Mouse (Mus musculus) c-Kit-positive CD71-positive TER-119-positive erythroid progenitor cells, embryonic 14.5 days (primary cell): ENCODE results near the gene Adamts13.

Source experiments
- DNase-seq: peaks from one replicate; pipeline ENCODE4 v3.0.0-alpha.2; 2013; ENCODE audit warnings: low spot score

The Adamts13 gene

DNA sequence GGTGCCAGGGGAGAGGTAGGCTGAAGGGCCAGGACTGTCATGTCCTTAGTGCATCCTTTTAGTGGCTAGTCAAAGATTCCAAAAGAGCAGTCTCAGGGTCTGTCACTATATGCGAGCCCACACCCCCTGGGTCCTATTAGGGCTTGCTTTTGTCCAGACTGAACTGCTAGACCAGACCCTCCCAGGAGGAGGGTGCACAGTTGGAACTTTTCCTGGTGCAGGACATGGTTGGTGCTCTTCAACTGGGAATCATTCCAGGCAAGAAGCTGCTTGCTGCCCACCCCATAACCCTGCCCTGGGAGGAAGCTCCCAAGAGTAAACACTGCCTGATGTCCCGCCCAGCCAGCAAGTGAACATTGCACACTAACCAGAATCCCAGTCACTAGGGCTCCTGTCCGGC, at the start of gene Adamts13:
Gene Adamts13 (plus strand): TSS at position 301 of the 400 bp plus-strand sequence.
- DNase-seq = no peak

DNA sequence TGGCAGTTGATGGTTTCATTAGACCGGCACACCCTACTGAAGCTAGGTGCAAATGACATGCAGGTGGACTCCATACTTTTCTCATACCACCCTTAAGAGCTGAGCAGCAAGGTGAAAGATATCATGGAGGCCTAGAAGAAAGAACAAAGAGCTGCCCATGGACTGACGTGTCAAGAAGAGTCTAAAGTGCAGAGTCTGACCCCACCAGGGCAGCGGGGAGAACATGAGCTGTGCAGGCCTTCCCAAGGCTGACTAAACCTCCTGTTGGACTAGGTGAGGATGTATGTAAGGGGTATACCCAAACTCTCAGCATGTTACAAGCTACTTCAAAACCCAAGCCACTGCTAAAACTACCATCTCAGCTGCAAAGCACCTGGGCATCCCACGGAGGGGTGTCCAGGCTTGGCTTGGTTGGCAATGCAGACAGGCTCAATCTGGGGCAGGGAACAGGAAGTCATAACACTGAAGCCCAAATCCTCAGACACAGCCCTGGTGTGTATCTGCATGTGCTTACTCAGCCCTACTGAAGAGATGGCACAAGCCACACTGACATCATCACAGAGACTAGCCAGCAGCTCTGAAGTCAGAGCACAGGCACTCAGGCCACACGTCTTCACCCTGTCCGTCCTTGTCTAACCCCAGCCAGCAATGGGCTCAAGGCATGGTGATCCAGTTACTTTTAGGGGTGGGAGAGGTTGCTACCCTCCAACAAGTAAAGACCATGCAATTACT, 45.3 kb upstream of the Adamts13 start:
- no peak for DNase-seq

- peak; percentile 81 for DNase-seq
Observed at GRCm38 (mm10) chr2:26930390-26930789, 42.8 kb upstream of the Adamts13 start.

DNA sequence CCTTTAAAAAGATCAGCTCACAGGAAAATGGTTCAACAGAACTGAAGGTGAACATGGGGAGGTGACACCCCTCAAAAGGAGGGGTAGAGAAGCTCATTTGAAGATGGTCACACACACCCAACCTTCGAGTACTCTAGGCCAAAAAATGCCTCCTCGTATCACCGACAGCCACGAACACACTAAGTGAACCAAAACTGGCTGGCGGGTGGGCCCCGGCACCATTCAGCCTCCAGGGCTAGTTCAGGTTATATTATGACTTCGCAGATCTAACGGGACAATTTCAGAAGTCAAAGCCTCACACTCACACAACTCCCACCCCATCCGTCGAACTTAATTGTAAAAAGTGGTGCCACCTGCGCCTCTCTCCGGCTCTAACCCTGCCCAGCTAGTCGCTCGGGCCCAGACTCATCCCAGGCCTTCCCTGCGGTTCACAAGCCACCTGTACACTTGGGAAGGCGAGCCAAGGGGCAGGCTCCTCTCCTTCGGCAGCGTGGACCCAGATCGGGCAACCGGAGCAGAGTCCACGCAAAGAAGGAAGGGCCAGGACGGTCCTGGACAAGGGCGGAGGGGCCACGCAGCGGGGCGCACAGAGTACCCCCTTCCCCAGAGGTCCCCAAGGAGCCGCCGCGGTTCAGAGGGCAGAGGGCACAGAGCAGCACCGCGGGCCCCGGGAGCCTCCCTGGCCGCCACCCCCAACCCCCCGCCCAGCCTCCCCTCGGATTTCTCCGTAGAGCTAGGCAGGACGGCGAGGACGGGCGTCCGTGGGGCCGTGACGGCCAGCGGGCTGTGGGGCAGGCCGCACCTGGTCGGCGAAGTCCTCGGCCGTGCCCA, 40.5 kb upstream of the Adamts13 start:
- DNase-seq = no peak

DNA sequence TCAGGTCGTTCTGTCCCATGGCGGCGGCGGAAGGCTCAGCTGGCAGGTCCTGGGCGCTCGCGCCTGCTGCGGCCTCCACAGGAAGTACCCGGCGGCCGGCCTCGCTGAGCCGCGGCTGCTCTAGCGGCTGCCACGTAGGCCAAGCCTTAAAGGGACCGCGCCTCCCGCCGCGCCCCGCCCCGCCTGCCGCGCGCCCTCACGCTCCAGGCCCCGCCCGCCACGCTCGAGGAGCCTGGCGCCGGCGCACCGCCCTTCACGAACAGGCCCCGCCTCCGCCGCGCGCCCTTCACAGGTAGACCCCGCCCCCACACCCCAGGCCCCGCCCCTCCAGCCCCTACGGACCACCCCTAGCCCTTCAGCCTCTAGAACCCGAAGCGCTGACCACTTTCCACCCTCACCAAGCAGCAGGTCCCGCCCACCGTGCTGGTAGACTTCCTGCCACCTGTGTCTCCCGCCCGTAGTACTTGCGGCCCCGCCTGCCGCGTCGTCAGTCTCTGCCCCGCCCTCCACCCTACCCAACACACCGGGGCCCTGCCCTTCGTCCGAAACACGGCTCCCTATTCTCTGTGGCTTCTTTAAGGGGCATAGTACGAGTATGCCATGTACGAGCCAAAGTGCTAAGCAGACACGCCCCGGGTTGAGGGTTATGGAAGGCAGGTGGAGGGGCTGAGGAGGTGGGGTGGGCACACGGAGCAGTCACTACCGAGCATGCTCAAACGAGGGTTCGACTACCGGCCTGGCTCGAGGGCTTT, 39.7 kb upstream of the Adamts13 start, which contains the start of the genes Surf4 and Stkld1:
Gene Surf4 (minus strand): TSS at position 625 of the 752 bp plus-strand sequence.
Gene Stkld1 (plus strand): TSS at position 744 of the 752 bp plus-strand sequence.
- peak; percentile 91 for DNase-seq

DNA sequence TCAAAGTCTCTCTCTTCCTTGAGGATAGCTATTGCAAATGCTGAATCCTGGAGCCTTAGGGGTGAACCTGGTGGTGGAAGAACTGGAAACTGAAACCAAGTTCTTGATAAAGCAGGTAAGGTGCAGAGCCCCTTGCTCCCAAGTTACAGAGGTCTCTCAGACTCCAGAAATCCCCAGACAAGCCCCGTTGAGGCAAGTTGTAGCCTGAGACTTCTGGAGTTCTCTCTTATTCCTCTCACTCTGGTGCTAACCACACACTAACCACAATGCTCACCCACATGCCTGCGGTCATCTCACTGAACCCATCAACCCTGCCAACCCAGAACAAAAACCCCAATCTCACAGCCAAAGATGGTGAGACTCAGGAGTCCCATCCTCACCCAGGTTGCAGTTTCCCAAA, 37.9 kb upstream of the Adamts13 start:
- no peak for DNase-seq

DNA sequence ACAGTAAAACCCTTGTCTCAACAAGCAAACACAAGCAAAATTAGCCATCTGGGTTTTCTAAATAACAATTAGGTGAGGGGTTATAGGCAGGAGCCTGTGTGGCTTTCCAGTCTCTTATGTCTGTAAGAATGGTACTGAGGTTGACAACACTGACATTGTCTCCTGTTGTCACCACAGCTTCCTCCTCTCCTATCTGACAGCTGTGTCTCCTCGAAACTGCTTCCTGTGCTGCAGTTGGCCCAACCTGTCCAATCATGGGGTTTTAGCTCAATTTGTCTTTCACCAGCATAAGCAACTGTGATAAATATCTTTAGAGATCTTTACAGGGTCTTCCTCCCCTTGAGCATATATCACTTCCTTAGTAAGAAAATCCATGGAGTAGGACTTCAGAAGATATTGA, 36.8 kb upstream of the Adamts13 start:
- no peak for DNase-seq

DNA sequence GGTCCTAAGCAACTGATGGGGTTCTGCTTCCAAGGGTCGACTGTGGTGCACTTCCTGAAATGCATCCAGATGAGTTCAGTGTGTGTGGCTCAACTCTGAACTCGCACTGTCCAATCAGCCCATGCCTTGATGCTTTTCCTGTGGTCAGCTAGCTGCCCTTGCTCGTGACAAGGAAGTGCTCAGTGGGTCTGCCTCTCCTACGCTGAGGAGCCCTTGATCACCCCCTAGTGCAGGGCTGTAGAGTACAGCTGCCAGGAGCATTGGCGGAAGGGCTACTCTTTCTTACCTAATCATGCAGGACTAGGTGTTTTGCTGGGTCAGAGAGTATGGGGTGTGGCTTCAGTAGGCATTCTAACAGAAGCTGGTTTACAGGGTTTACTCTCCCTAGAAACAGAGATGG, 31.7 kb upstream of the Adamts13 start:
- DNase-seq = no peak

GRCm38 (mm10) chr2:26943253-26943652, 30.0 kb upstream of the Adamts13 start:
- DNase-seq = no peak

- DNase-seq = no peak
Observed at GRCm38 (mm10) chr2:26950411-26950810, 22.8 kb upstream of the Adamts13 start.

GRCm38 (mm10) chr2:26951346-26951905, 21.8 kb upstream of the Adamts13 start:
- DNase-seq = no peak

DNA sequence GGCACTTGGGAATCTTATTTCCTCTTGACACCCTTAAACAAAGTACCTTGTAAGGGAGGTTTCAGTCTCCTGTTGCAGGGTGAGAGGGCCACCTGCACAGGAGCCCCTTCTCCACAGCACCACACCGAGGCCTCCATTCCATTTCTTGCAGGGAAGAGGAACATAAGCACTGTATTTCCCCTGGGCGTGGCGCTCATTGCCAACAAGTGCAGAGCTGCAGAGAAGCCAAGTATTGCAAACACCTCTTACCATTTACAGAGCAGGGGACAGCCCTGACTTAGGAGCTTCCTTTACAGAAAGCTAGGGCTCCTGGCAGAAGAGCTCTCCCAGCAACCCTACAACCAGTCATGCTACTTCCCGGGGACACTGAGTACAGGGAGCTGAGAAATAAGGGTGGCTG, 21.0 kb upstream of the Adamts13 start:
- no peak for DNase-seq

GRCm38 (mm10) chr2:26952866-26953265, 20.4 kb upstream of the Adamts13 start:
- no peak for DNase-seq

GRCm38 (mm10) chr2:26954735-26955395, 18.4 kb upstream of the Adamts13 start:
- DNase-seq = no peak

- DNase-seq = no peak
Observed at GRCm38 (mm10) chr2:26956811-26957487, 16.3 kb upstream of the Adamts13 start.

- no peak for DNase-seq
Observed at GRCm38 (mm10) chr2:26957488-26957859, 15.7 kb upstream of the Adamts13 start.

GRCm38 (mm10) chr2:26960756-26961155, 12.5 kb upstream of the Adamts13 start:
- DNase-seq = no peak

GRCm38 (mm10) chr2:26963923-26964723, 9.1 kb upstream of the Adamts13 start, which contains the start of gene Rexo4:
Rexo4 (minus strand) TSS chr2:26964386.
- DNase-seq = peak; percentile 95

DNA sequence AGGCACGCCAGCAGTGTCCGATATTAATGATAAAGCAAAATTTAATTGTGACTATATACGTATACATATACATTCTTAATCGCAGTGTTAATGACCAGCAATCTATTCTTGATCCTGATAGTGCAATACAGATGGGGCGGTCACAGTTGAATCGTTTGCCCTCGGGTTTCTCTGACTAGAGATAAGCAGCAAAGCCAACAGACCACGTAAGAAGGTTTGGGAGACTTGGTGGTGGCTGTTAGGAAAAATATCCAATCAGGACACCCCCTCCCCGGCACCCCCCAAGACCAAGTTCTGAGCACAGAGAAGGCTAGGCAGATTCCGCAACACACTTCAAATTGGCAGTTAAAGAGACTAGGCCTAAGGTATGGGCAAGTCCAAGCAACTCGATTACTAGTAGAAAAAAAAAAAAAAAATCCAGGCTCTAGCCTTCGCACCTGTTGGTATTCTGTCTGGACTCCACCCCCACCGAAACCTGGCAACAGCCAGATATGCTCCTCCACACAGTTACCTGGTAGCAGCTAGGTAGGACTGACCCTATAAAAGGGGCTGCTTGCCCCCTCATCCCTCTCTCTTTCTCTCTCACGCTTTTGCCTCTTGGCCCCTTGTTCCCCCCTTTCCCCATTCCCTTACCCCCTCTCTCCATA, 8.4 kb upstream of the Adamts13 start:
- no peak for DNase-seq

GRCm38 (mm10) chr2:26967262-26967661, 6.0 kb upstream of the Adamts13 start:
- no peak for DNase-seq
